Mouse (Mus musculus) right cerebral cortex, postnatal 36 days (tissue): ENCODE data around the gene Zfp1.

Experiments
- DNase-seq, 2 experiments: peaks; one replicate each; pipeline ENCODE4 v3.0.0; 2022; ENCODE audit warnings: low spot score in 2 of 2, mixed read lengths in 1 of 2

The Zfp1 gene

DNA sequence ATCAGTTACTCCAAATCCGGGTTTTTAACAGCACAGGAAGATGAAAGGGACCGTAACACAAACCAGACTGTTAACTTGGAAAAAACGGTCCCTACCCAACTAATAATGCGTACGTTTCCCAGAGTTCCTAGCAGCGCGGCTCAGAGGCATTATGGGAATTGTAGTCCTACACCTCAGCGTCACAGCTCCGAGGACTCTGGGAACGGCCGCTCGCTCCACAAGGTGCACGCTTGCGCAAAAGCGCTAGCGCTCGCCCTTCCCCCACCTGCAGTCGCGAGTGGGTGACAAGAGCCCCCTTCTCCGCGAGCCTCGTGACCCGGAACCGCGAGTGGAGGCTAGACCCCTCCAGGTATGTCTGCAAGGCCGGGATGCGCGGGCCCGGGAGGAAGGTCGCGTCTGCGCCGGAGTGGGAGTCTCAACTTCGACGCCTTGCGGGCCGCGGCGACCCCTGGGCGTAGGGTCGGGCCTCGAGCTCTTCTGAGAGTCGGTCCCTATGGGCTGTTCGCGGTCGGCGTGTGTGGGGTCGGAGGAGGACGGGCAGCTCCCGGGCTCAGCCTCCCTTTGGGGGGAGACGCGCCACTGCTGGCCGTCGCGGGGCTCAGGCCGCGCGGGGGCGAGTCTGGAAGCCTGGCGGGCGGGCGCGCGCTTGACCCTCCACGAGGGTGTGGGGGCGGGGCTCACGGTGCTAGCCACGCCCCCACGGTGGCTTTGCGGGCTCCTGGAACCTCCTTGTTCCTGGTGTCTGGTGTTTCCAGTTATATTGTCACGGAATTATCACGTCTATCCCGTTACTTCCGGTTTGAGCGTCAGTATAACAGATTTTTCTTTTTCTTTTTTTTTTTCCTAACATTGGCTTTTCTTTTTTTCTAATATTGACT lies at the start of gene Zfp1:
Zfp1 (plus strand) TSS at position 138 of the 878 bp plus-strand sequence.
- DNase-seq = peak; percentile 90 to 93

DNA sequence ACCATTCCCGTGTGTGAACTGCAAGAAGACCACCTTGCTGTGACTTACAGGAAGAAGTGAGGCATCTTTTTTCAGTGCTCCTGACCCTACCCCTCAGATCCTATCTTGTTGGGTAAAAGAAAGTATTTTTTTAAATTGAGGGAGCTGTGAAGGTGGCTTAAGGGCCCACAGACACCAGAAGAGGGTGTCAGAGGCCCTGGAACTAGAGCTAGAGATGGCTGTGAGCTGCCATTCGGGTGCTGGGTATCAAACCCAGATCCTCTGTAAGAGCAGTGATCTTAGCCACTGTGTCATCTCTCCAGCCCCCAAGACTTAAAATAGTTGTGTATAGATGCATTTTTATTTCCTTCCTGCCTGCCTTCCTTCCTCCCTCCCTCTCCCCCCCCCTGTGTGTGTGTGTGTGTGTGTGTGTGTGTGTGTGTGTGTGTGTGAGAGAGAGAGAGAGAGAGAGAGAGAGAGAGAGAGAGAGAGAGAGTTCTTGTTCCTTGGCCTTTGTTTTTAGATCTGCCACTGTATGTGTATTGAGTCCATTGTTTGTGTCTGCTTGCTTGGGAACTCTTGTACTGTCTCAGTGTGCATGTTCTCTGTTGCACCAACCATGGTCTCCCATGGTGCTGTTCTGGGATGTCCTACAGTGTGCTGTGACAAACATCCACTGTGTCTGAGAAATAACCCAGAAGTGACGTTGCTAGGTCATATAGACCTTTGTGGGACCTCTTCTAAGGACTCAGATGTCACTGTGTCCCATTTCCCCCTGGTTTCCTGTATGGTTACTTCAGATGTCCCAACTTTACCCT lies 49.0 kb upstream of the Zfp1 start:
- DNase-seq = no peak

- no peak for DNase-seq
These were observed 48.2 kb upstream of the Zfp1 start for GRCm38 (mm10) chr8:111594951-111595350.

GRCm38 (mm10) chr8:111595712-111596484 lies 47.3 kb upstream of the Zfp1 start:
- peak in 1 of 2 experiments; percentile 30 for DNase-seq

GRCm38 (mm10) chr8:111596485-111596821 lies 46.7 kb upstream of the Zfp1 start:
- no peak for DNase-seq

DNA sequence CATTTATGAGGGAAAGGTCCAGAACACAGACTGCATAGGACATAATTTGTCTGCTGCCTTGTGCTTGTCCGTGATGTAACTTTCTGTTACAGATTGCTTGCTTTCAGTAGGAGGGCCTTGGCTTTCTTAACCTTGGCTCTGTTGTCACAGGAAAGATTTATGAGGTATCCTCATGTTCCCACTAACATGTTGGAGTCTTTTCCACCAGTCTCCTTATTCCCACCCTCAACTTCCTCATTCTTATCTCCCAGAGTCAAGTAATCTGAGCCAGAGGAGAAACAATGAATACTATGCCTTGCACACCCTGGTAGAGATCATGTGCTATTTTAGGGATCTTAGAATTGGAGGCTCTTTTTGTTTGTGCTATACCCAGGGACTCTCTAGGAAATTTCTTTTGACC lies 45.9 kb upstream of the Zfp1 start:
- no peak for DNase-seq

- DNase-seq = no peak
These were observed 43.3 kb upstream of the Zfp1 start for GRCm38 (mm10) chr8:111599707-111600444.

GRCm38 (mm10) chr8:111602050-111602449 lies 41.2 kb upstream of the Zfp1 start:
- peak in 1 of 2 experiments; percentile 16 for DNase-seq

GRCm38 (mm10) chr8:111604986-111605385 lies 38.2 kb upstream of the Zfp1 start:
- DNase-seq = no peak

GRCm38 (mm10) chr8:111606961-111607360 lies 36.2 kb upstream of the Zfp1 start:
- DNase-seq = no peak

DNA sequence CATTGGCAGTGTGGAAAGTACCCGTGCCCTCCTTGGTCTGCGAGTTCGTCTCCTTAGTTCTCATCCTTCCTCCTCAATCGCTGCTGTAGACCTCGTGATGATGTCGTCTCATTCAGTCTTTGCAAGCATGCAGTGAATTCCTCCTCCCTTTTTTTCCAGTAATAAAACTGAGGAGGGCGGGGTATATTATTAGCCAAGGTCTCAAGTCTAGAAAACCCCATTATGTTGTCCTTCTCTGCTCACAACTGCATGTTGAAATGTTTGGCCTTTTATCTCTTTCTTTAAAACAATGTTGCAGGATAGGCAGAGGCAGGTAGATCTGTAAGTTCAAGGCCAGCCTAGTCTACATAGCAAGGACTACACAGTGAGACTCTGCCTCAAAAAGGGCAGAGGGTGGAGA lies 35.8 kb upstream of the Zfp1 start:
- no peak for DNase-seq

DNA sequence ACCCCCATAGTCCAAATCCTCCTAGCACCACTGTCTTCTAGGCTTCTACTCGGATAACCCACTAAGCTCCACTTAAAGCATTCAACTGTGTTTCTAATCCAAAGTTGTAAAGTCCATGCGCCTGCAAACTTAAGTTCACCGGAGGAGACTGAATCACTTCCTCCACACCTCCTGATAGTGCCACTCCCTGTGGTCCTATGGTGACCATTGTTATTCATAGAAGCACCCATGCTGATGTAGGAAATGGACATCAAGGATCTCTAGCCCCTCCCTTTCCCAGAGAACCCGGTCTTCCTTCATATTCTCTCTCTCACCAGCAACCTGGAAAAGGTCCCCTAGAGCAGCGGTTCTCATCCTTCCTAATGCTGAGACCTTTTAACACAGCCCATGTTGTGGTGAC lies 30.0 kb upstream of the Zfp1 start:
- no peak for DNase-seq

GRCm38 (mm10) chr8:111614786-111615701 lies 28.2 kb upstream of the Zfp1 start:
- DNase-seq = no peak

DNA sequence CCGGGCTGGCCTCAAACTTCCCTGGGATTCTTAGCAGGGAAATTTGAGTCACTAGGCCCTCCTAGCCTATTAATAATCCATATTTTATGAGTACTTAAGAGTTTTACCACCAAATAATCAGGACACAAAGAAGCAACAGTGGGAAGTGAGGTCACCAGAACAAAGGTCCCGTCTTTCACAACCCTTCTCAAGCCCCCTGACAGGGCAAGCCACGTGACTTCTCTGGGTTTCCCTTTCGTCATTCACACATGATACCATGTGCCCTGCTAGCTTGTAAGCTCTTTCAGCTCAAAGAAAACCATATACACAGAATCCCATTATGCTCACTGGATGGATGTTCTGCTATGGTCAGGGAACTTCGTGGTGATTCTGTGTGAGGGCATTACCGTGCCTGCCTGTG lies 25.4 kb upstream of the Zfp1 start:
- DNase-seq = no peak

DNA sequence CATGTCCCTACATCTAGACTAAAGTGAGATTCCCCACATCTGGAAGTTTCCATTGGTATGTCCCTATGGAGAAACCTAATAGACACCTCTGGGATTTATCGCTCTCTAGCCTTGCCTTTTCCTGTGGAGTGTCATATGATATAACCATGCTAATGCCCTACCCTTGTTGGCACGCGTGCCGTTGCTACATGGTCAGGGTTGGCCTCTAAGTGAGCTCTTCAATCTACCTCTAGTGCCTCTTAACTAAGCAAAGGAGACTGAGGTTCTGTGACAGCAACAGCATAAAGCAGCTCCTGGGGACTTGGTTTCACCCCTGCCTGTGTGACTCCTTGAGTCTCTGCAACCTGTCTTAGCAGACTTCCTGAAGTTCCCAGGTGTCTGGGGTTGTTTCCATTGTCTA lies 24.9 kb upstream of the Zfp1 start:
- no peak for DNase-seq

DNA sequence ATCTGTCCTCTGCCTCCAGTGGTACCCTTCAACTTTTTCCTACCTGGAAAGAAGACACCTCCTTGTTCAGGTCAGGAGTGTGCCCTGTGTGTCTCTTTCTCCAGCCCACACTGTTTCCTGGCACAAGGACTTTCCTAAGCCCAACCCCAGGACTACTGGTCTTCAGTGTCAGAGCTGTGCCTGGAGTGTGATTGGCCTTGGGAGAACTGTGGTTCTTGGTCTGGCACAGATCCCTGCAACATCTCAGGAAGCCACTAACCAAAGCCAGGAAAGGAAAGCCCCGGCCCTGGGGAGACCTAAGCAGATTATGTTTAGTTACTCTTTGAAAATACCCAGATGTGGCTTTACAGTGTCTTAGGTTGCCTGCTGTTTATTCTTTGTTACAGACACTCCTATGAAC lies 23.3 kb upstream of the Zfp1 start:
- DNase-seq = no peak

- no peak for DNase-seq
These were observed 21.1 kb upstream of the Zfp1 start for GRCm38 (mm10) chr8:111622104-111622503.

DNA sequence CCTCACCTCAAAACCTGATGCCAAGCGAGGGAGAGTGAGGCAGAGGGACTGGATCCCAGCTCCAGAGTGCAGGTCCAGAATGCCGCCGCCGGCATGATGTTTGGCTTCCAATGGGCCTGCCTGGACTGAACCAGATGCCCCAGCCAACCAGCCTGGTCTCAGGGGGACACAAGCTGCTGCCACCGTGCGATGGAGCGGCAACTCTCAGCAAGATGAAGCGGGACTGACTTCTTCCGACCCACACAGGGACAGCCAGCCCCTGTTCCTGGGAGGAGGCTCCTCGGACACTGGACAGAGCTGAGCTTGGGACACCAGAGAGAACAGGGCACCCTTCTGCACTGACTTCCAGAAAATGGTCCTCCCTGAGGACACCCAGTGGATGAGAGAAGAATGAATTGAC lies 20.6 kb upstream of the Zfp1 start:
- no peak for DNase-seq

GRCm38 (mm10) chr8:111624081-111624852 lies 18.9 kb upstream of the Zfp1 start:
- DNase-seq = no peak

DNA sequence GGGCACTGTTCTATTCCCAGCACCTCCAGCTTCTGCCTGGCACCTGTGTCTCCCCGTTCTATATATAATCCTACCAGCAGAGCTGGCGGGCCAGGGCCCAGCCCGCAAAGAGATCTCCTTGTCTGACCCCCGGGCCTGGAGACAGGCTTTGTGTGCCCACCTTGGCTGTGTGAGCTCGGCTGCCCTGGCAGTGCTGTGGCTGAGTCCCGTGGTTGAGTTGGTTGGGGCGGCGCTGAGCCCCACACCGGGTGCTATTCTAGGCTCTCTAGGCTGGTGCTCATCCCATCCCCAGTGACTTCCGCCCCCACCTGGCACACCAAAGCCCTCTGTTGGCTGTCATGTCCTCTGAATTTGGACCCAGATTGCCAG lies 18.4 kb upstream of the Zfp1 start:
- no peak for DNase-seq
